Mouse (Mus musculus): Measurements from ENCODE around the gene Mageb2. TPM values are rescaled to one million over a fixed set of nuclear protein-coding genes. Genes with fewer than 3 reads are reported as not detected.
"Not testable (repeated sequence)": the region's sequence is repeated elsewhere in the genome, so short reads cannot be mapped to it uniquely, and the experiment has no call there.

Mageb2 gene
- not detected for total RNA-seq (2022)

- DNase-seq (ENCODE audit: low spot score), result not testable (repeated sequence)
Observed at GRCm38 (mm10) chrX:91331390-91331789, at the start of gene Mageb2. TSS of gene Mageb2 (plus strand) at chrX:91331690.

GRCm38 (mm10) chrX:91313256-91313655 lies 18.2 kb upstream of the Mageb2 start:
- DNase-seq (ENCODE audit: low spot score), result not testable (repeated sequence)

Other genes with a start within 250 kb of the Mageb2 start
- not detected for gene Gm5072, start 60.8 kb downstream of the Mageb2 start, total RNA-seq (2022)
- gene Gm8914, start 148.4 kb downstream of the Mageb2 start, total RNA-seq (2022), result not detected
- gene 1700084M14Rik, start 244.2 kb downstream of the Mageb2 start, total RNA-seq (2022), result not detected